Mouse (Mus musculus) granulocyte monocyte progenitor cell, adult 5-6 weeks (primary cell): ENCODE data around the gene Rcn1. TPM values are rescaled to one million over a fixed set of nuclear protein-coding genes. Genes with fewer than 3 reads are reported as not detected.
A peak's percentile ranks its signal among the peaks of the same experiment; 100 is the strongest.

Experiments used
- ATAC-seq: replicated peaks from 2 replicates; pipeline ENCODE4 v1.8.0; 2016; ENCODE audit warnings: mild to moderate bottlenecking, moderate TSS enrichment, inconsistent platforms; ENCODE audit not compliant: poor library complexity, severe bottlenecking
- total RNA-seq, 2 experiments: library from RNA; stranded (forward) in 1 of 2; stranded (reverse) in 1 of 2; fragments of 200-712, 200-1000 nt in 1 of 2; fragments of >200 nt in 1 of 2; fragmentation: Nextera tagmentation in 1 of 2; gene quantifications; 2 replicates each; pipeline ENCODE4 v1.2.3; 2014 to 2017

Gene Rcn1
- total RNA-seq, 2 experiments from 2014 or later = 15.1 to 50.2 TPM

DNA sequence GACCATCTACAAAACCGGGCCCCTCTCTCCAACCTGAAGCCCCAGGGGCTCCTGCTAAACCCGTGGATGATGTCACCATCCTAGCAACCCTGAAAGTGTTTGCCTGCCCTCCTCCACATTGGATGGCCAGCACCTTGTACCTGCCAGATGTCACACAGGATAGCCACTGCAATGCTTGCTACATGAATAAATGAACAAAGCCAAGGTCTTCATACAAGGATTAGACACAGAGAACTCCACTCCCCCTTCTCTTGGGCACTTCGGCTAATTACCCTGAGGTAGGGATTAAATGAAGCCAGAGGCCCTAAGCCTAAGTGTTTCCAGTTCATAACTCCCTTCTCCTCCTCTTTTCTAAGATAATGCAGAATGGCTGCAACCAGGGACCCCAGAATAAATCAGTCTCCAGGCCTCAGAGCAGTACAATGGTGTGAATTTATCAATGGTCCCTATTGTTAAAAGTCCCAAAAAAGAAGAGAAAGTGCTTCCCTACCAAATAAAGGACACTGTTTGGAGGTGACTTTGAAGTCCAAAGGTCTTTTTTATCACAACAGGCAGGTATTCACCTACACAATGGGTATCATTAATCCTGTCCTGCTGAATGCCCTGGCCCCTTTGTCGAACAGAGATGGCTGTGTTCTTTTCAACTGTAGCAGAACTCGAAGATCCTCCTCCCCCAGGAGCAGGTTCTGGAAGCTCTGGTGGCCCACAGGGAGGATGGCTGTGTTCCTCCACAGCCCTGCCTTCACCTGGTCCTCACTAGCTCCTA lies 1.5 kb downstream of the Rcn1 start:
- no peak for ATAC-seq

DNA sequence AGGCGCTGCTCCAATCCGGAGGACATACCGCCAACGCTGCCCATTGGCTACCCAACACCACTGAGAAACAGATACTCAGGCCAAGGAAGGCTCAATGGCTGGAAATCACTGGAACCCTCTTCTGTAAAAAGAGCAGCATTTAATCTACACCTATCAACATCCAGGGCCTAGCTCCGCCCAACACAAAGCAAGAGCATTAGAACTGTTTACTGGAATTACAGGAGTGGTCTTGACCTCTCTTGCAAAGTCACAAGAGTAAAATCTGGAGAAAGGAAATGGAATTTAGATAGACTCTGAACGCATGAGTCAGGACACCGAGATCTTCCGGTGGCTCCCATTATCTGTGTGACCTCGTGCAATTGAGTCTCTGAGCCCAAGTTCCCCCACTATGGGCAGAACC lies 3.1 kb downstream of the Rcn1 start:
- ATAC-seq = no peak

DNA sequence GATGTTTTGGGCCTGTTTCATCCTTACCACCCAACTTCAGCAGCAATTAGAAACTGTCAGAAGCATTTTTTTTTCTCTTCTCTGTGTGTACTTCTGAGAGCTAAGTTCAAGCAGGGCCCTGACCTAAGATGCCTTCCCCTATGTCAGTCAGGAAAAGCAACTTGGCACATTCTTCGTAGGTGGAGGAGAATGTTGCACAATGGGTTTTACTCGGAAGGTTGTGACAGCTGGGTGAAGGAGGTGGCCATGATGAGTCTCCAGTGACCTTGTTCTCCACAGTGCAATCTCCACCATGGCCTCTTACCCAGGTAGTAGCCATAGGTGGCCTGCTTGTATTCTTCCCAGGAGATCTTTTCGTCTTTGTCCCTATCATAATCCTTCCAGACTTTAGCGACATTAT lies 4.7 kb downstream of the Rcn1 start:
- ATAC-seq = no peak

DNA sequence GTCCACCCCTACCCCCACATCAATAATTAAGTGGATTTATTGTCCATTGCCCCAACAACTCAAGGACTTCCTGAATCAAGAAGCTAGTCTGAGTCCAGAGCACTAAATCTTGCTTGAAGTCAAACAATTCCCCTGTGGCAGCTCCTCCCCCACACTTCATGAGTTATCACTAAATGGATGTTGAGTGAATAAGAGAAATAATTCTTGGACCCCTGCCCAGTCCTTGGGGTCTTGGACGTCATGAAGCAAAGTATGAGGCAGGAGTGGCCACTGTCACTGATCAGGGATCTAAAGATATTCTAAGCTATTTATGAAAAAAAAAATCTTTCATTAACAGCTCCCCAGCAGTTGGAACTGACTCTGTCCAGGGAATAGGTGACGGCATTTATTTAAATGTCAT lies 6.6 kb downstream of the Rcn1 start:
- ATAC-seq = no peak

DNA sequence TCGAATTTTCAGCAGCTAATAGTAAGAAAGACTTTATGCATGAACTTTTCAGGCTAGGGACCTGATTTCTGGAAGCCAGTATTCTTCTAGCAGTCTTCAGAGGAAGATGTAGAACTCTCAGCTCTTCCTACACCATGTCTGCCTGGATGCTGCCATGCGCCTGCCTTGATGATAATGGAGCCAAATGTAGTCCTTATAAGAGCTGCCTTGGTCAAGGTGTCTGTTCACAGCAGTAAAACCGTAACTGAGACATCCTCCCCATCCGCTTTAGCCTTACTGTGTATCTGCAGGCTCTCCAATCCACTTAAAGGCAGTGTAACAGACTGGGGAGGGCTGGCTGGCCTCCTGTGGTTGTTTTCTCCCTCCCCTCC lies 7.7 kb downstream of the Rcn1 start:
- no peak for ATAC-seq

DNA sequence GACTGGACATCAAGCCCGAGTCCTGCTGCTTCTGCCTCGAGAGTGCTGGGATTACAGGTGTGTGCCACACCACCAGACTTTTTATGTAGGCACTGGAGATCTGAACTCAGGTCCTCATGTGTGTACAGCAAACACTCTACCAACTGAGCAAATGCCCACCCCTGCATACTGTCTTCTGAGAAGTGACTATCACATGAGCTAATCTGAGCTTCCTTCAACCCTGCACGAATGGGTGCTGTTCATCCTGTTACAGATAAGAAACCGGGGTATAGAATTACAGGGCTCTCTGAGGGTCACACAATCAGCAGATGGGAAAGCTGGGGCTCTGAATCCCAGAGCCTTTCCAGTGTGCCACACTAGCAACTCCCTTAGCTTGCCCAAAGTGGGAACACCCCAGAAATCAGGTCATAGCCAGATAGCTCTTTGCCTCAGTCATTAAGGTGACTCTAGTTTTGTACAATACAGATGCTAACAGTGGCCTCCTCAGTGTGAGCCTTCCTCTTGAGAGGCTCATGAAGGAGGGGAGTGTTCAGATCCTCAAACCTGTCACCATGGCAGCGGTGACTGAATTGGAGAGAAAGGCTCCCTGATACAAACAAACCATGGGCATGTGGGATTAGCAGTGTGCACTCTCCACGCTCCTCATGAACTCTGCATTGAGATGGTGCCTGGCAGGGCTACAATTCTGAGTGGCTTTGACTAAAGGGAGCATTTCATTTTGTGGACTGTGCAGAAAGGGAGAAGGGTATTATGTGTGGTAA lies 8.3 kb downstream of the Rcn1 start:
- ATAC-seq = no peak

DNA sequence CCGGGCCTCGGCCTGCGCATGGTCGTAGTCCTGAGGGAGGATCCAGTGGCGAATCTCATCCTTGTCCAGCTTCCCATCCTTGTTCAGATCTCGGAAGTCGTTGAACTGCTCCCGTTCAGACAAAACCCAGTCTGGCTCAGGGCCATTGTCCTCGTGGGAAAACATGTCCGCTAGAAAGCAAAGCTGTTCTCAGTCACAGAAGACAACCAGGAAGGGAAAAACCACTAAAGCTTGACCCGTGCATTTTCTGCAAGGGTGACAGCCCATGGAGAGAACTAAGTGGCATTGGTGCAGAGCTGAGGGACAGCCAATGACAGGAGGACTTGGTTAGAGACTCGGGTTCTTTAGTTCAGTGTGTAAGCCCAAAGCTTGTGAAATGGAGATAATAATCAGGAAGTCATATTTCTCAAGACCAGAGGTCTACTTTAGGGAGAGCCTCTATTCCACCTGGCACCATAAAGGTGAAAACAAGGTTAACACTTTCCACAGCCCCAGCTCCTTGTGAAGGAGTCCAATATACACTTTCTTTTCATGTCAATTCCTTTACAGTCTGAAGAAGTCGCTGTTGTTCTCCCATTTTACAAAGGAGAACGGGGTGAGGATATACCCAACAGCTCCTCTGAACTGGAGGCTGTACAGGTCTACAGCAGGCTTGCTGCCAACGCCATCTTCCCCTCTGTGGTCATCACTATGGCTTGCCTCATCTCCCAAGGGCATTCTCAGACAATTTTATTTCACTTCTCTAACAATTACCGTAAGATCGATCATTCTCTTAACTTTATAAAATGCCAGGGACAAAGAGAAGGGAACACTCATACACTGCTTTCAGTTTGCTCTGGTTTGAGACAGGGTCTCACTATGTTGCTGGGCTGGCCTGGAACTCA lies 9.9 kb downstream of the Rcn1 start:
- ATAC-seq = peak; percentile 81

DNA sequence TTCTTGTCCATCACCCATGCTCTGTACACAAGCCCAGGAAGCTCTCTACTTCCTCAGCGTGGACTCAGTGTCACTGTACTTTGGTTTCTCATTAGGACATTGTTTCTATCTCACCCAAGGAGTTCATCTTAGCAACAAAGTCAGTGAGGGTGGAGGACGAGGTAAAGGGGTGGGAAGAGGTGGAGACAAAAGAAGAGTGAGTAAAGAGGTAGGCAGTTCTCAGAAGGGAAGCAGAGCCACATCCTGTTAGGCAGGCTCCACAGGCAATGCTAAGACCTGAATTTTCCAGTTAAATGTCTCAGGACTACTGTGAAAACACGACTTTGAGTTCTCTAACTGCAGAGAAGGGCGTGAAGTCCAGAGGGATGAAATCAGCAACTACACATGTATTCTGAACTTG lies 12.7 kb downstream of the Rcn1 start:
- ATAC-seq = no peak

DNA sequence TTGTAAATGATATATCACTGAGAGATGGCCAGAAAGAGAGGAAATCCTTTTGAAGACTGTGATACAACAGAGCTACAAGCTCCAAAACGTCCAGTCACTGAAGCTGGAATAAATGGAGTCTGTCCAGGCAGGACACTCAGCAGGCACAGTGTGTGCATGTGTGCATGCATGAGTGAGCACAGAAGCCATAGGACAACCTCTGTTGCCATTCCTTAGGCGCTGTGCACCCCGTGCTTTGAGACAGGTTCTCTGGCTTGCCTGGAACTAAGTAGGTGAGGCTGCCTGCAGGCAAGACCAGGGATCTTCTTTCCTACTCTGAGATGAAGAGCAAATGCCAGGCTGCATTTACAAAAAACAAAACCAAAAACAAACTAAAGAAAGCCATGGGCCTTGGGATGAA lies 14.1 kb downstream of the Rcn1 start:
- no peak for ATAC-seq

DNA sequence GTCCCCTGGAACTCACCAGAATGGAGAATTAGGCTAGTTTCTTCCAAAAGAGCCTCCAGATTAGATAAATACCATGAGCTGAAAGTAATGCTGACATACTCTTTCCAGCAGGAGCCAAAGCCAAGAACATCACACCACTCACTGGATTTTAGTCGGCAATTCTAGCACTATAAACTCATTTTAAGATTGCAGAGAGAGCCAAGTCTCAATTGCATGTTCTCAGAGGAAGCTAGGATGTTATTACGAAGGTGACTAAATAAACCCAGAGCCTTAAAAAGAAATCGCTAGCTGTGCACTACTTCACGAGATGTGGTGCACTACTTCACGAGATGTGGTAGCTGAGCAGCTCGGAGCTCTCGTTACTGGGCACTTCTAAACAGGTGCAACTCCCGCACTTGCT lies 16.1 kb downstream of the Rcn1 start:
- ATAC-seq = no peak

DNA sequence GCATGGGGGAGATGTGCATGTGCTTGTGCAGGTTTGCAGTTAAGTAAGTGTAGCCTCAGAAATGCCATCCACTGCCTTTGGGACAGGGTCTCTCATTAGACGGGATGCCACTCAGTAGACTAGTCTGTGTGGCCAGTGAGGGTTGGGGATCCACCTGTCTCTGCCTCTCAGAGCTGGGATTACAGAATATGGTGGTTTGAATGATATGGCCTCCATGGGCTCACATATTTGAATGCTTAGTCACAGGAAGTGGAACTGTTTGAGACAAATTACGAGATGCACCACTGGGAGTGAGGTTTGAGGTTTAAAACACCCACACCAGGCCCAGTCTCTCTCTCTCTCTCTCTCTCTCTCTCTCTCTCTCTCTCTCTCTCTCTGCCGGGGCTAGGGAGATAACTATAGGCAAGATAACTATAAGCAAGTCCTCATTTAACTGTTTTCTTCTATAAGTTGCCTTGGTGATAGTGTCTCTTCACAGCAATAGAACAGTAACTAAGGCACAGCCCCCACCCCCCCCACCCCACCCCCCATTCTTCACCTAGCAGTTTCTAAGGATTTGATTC lies 18.3 kb downstream of the Rcn1 start:
- no peak for ATAC-seq

DNA sequence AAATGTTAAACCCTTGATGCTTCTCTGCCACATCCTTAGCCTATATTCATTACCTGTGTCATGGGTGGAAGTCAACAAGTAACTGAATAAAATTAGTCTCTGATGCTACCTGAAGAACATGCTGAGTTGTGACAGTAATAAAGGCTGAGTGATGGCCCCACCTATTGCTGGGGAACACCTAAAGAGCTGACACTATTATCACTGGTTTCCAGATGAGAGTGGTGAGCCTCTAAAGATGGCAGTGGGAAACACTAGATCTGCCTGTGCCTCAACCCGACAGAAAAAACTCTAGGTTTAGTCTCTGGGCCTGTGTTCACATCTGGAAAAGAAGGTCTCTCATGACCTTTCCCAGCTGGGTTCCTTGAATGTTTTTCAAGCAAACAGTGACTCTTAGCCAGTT lies 19.4 kb downstream of the Rcn1 start:
- ATAC-seq = no peak

DNA sequence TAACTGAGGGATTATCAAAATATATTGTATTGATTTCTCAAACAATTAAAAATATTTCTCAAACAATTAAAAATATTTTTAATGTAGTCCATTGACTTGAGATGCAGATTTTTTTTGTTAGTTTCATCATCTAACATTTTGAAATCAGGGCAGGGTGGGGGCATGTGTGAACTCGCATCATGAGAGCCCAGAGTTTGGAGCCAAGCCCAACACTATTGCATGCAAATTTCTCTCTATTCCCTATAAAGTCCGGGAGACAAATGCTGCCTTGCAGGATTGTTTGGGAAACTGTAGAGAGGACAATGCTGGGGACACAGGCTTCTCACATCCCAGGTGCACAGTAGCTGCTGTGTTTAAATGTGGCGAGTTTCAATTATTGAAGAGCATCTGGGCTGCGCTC lies 23.4 kb downstream of the Rcn1 start:
- no peak for ATAC-seq

DNA sequence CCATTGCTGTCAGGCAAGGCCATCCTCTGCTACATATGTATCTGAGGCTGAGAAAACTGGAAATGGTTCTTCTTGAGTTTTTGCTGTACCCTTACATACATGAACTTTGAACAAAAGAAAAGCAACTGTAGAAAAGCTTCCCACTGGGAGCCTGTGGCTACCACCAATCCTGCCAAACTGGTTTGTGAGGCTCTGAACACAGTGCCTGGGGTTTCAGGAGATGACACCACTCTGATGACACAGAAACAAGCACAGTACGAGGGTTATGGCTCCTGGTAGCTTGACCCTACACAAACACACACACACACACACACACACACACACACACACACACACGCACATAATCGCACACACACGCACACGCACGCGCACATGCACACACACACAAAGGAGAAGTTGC lies 23.9 kb downstream of the Rcn1 start:
- ATAC-seq = no peak

DNA sequence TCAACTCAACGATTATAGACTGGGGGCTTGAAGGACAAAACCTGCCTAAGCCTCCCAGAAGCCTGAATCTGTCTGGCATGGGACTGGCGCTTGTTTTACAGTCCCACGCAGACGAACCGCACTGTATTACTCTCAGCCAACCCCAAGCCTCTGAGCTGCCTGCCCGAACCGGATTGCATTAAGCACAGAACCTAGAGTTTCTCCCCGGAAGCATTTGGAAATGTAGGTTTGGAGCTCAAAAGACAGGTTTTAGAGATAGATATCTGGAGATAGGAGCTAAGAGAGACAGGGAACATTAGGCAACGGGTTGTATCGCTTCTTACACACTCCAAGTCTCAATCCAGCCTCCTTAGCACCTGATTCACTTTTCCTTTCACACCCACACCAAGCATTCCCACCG lies 25.5 kb downstream of the Rcn1 start:
- no peak for ATAC-seq

DNA sequence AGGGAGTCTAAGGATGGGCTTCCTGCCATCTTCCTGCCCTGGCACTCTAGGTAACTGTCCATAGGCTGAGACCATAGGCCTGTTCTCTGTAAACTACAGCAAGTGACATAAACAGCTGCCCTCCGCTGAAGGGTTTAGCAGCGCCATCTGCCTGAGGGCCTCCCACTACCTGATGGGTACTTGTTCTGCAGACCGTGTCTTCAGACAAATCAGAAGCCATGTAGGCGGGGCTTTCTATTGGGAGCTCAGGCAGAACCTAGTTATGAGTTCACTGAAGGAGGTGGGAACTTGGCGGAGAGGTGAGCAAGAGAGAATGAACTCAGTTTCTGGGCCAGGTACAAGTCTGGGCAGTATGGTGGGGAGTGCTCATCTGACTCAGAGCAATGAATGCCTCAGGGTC lies 26.4 kb downstream of the Rcn1 start:
- no peak for ATAC-seq

DNA sequence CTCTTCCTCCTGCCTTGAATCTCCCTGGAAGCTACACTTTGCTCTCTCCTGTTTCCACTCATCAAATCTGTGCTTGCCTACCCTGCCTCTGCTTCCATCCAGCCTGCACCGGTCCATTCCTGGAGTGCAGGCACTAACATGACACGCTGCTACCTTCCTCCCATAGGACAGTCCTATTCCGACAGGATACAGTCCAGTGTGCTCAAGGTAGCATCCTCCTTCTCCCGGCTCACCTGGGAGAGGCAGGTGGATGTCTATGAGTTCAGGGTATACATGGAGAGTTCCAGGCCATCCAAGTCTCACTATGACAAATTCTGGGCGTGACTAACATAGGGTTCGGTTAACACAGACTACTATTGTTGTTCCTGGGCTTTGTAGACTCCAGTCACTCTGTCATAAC lies 27.0 kb downstream of the Rcn1 start:
- ATAC-seq = no peak

DNA sequence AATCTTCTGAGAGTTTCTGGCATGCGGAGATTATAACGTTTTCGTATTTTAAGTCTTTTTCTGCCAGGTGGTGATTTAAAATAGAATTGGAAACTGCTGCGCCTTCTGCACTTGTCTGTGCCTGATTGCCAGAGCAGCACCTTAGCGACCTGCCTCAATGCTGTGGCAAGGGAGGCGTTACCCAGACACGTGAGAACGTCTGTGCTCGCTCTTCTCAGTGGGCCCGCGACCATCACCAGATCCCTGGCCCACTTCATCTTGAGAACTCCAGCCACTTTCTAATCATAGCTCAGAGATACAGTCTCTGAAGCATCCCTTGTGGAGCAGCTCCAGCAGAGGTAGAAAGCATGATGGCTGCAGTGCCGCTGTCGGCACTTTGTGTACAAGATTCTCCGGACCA lies 28.4 kb downstream of the Rcn1 start:
- no peak for ATAC-seq

DNA sequence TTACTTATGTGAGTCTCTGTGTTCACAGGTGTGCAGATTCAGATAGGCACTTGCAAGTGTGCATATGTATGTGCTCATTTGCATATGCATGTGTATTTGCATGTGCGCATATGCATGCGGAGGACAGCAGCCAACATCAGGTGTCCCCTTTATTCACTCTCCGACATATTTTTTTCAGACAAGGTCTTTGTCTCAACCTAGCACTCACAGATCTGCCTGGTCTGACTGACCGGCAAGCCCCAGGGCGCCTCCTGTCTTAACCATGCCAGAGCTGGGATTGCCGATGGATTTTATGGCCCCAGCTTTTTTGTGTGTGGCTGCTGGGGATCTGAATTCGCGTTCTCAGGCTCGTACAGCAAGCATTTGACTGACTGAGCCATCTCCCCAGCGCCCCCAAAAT lies 28.9 kb downstream of the Rcn1 start:
- no peak for ATAC-seq

DNA sequence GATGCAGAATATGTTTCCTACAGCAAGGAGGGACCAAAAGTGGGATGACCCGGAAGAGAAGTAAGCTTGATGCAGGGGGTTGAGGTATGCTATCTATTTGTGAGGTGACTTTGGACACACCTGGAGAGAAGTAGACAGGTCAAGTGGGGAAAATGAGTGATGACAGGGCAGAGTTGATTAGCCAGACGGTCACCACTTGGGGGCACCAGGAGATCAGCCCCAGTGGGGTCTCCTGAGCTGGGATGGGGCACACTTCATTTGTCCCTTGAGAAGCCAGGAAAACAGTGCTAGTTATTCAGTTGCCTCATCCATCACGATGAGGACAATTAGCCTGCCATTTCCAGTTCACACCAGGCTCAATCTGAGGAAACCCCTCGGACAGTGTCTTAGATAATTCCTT lies 31.5 kb downstream of the Rcn1 start:
- peak; percentile 25; the same call in 1 of the 2 replicates for ATAC-seq

DNA sequence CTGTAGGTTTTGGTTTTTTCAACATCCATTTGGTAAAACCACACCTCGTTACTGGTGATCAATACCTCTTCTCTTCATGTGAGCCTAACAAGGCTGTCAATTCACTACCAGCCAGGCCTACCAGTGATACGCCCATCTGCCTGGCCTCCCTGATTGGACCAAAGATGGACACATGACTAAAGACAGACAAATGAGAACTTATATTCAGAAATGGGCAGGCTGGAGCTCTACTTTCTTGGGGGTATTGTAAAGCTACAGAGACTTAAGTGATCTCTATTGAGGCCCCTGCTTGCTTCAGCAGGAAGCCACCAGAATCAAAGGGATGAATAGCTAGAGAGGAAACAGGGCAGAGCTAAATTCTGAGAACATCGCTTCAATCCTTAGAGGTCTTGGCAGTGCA lies 41.1 kb downstream of the Rcn1 start:
- no peak for ATAC-seq
